Mouse (Mus musculus) lung, adult 18-20 months (tissue): Measurements from ENCODE around the gene Hoxa4.

Experiments used
- DNase-seq, 2 experiments: peaks; one replicate each; pipeline ENCODE4 v3.0.0; 2022; ENCODE audit warnings: mixed read lengths in 2 of 2

Gene Hoxa4

DNA sequence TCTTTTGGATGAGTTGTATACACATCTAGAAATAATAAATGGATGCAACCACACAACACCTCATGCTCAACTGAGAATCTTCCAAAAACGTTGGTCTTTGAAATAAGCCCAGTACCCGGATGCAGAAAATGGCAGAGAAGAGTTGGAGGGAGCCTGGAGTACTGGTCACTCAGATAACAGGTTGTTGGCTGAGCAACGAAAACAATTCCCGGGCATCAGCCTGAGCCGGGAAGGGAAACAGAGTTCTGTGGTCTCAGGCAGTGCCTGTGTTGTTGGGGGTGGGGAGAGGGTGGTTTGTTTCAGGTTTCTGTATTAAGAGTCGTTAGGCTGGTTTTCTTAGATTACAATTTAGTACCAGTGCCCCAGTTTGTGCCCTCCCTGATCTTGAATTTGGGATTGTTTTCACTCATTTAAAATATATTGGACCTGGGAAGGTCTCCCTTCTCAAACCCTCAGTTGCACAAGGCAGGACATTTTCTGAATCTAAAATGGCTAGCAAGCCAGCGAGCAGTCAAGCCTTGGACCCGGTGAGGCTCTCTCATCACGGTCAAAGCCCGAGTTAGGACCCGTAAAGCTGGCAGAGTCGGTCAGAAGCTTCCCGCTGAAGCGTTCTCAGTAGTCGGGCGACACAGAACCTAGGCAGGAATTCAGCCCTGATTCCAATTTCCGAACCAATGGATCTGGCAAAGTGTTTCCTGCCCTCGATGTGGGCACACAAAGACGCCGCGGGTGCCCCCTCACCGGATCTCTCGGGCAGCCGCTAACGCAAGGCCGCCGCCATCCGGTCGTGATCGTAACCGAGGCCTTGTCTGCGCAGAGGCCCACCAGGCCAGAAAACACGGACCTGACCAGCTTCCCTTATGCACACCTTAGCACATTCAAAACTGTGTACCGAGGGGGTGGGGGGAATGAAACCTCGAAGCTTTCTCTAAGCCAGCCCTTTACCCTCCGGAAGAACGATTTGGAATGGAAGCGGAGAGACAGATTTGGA lies 37.2 kb upstream of the Hoxa4 start:
- no peak for DNase-seq

DNA sequence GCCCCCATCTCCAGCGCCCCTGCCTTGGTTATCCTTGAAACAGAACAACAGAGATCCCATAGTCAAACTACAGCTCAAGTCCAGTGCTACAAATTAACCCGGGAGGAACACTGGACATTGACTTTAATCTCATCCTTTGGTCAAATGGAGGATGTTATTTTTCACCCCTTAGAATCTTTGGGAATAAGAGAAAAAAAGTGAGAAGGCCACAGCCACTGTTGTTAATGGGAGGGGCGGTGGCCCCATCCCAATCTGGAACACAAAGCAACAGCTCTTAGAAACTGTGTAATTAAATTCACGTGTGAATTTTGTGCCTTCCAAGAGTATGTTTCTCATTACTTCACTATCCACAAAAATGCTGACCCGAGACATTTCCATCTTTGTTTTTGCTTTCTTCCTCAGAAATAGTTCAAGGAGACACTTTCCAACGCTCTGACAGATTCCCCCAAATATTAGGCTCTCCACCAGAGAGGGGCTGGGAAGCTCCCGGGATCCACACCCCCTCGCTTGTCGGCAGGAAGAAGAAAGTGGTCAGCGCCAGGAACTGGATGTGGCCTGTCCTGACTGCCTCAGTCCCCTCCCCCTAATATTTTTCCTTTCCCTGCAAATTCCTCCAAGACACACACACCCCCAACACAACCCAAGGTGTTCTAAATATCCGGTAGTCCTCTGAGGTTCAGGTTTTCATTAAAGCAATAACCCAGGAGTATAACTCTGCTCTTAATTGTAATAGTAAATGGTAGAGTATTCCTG lies 36.1 kb upstream of the Hoxa4 start:
- no peak for DNase-seq

- DNase-seq, result no peak
Measured at GRCm38 (mm10) chr6:52226569-52227257, 35.2 kb upstream of the Hoxa4 start.

DNA sequence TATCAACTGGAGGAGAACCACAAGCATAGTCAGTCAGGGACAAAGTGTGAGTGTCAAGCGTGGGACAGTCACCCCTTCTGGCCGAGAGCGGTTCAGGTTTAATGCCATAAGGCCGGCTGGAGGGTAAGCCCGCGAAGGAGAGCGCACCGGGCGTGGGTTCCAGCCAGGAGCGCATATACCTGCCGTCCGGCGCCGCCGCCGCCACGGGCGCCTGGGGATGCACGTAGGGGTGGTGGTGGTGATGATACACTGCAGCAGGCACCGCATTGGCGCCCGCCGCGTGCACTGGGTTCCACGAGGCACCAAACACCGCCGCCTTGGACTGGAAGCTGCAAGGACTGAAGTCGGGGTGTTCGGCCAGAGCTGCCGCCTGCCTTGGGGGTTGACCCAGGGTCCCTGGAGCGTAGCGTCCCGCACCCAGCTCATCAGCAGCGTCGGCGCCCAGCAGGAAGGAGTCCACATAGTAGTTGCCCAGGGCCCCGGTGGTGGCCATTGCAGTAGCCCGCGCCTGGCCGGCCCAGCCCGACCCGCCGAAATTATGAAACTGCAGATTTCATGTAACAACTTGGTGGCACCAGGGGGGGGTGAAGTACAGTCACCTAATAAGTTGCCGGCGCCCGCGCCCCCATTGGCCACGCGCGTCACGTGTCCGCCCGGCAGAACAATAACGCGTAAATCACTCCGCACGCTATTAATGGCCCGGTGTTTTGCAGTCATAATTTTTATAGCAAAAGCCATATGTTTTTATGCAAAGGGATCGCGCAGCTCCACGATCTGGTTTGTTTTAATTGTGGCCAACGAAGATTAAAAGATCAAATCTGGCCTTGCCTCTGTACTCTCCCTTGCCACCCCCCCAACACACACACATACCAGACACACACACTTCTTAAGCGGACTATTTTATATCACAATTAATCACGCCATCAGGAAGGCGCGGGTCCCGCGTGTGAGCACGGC lies 34.3 kb upstream of the Hoxa4 start:
- no peak for DNase-seq

DNA sequence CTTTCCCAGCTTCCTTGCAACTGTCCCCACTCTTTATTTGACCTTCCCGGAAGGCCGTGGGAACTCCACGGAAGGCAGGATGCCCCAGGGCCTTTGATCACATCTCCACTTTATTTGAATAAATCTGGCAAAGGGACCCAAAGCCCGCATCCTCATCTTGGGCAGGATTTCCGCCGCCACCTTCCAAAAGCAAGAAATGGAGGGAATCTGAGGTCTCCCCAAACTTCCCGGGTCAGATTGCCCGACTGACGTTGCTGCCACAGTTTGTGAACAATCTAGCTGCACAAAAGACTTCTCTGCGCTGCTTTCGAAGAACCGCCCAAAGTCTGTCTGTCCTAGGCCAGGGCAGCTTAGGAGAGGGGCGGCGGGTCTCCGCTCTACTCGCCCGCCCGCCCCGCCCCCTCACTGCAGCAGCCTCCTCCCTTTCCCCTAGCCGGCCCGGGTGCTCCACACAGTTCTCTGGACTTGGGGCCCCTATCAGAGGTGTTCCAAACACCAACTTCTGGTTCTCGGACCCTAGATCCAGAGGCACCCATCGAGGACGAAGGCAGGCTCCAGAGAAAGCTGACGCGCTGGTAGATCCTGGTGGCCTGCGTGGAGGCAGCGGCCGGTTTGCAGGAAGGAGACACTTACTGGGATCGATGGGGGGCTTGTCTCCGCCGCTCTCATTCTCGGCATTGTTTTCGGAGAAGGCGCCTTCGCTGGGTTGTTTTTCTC lies 33.5 kb upstream of the Hoxa4 start:
- no peak for DNase-seq

- DNase-seq, result no peak
Measured at GRCm38 (mm10) chr6:52223939-52224760, 32.6 kb upstream of the Hoxa4 start.

GRCm38 (mm10) chr6:52222729-52223128 lies 31.2 kb upstream of the Hoxa4 start:
- no peak for DNase-seq

GRCm38 (mm10) chr6:52221993-52222685 lies 30.6 kb upstream of the Hoxa4 start:
- no peak for DNase-seq

- peak; percentile 82 to 84 for DNase-seq
Measured at GRCm38 (mm10) chr6:52221337-52221992, 29.9 kb upstream of the Hoxa4 start, which contains the start of gene Hoxa7. Gene Hoxa7 (minus strand): TSS chr6:52221854.

GRCm38 (mm10) chr6:52220865-52221310 lies 29.3 kb upstream of the Hoxa4 start:
- no peak for DNase-seq

GRCm38 (mm10) chr6:52220003-52220864 lies 28.7 kb upstream of the Hoxa4 start:
- no peak for DNase-seq

DNA sequence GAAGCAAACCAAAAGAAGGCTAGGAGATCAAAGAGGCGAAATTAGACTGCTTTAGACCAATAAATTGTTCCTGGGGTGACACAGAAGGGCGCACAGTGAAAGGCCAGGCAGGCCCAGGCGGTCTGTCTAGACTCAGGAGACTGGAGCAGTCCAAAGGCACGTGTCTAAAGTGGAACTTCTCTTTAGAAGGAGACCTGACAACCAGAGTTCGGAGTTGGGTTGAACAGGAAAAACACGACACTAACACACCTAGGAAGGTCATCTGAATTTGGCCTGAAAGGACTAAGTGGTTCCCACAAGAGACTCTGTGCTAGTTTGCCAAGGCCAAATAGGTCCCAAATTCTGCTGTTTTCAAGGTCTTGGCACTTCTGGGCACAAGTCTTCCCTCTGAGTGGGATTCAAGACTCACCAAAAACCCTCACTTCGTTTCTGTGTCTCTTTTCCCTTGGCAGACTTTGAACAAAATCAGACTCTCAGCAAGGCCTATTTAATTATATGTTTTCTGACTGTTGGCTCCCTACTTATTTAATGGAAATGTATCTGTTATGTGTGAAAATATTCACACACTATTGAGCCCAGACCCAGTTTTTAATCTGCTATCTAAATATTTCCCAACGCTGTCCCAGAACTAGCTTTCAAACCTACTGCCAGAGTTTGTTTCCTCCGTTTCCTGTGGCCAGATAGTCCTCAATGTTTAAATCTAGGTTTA lies 27.8 kb upstream of the Hoxa4 start:
- DNase-seq, result no peak

GRCm38 (mm10) chr6:52218643-52219215 lies 27.2 kb upstream of the Hoxa4 start:
- no peak for DNase-seq

DNA sequence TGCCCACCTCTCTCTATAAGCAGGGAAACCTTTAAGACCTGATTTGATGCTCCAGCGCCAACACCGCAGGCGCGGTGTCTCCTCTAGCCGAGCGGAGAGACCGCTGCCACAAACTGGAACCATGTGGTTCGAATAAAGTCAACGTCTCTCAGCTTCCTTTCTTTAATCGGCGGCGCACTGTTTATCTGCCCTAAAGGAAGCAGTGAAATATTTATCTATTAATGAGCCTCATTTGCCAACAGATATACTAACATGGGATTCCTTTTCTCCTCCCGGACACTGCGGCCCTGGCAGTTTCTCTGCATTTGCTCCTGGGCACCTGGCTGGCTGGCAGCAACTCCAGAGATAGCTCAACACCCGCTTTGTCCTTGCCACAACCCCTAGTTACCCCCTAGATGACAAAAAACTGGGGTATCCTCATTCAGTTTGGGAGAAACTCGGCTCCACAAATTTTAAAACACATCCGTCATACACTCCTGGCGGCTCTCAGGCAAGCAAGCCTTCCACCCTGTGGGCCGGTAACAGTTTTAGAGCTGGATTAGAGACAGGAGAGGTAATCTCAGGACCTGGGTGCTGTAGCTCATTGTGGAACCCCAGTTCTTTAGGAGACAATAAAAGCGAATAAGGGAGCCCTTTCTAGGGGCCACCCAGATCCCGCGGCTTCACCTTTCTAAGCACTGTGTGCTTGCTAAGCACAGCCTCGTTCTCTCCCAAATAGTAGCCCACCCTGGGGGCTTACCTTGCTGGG lies 26.5 kb upstream of the Hoxa4 start:
- DNase-seq, result no peak

DNA sequence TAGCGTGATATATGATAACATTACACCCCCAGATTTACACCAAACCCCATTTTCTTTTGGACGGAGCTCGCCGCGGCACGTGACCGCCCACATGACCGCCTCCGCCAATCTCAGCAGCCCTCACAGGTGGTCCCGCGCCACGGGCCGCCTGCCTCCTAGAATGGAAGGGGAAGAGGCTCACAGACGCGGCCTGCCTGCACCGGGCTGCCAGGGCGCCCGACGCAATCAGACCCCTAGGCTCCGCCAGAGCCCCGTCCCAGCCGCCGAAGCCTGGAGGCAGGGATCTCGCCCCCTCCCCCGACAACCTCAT lies 25.9 kb upstream of the Hoxa4 start:
- DNase-seq, result peak; percentile 59 to 60
